Mouse (Mus musculus) bone marrow, adult 2 months (tissue): ENCODE measurements around the gene Ltc4s.

Source experiments
- CTCF ChIP-seq: fragments of 200-500 bp; IDR thresholded peaks from 2 replicates; pipeline ENCODE4 v1.5.1; 2011; ENCODE audit warnings: low read length, control low read depth; ENCODE audit not compliant: control insufficient read depth, insufficient read depth
- POLR2A ChIP-seq: fragments of 200-500 bp; IDR thresholded peaks from 2 replicates; pipeline ENCODE4 v1.6.1; 2011; ENCODE audit warnings: low read depth, mild to moderate bottlenecking, control low read depth, low read length, borderline replicate concordance; ENCODE audit not compliant: control insufficient read depth

DNA sequence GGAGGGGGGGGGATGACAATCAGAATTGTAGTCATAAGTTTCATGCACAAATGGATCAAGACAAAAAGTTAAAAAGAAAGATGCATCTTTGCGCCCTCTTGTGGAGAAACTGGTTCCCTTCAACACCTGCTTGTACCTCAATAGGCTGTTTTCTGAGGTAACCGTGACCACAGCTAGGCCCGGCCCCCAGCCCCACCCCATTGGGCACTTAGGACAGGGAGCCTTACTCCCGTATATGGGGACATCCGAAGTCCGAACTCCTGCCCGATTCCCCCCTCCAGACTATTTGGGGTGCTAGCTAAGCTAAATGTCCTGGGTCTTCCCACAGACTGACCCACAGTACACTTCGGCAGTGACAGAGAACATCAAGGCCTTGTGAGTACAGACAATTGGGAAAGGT, 7.0 kb downstream of the Ltc4s start:
- TF ChIP-seq CTCF (peak; percentile 43; the same call in 1 of the 2 replicates), POLR2A (no peak)
